In the genomic region with DNA sequence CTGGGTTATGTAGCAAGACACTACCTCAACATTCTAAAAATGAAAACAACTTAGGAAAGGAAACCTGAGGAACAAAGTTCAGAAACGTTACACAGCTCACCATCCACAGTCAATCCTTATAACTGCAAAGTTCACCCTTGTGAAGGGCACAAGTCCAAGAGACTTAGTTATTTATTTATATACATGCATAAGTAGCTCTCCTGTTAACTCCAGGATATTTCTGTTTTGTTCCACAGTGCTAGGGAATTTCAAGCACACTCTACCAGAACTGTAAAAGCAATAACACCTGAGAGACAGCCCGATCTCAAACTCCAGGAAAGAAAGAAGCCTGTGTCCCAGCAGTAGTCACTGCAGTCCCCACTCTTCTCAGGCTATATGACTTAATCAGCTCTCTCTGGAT, we compare ENCODE assay signal across 12 mouse cellular contexts. TPM values are rescaled to one million over a fixed set of nuclear protein-coding genes. Genes with fewer than 3 reads are reported as not detected.
DNase-seq lines count a peak whose midpoint lies in the region; ATAC-seq and TF ChIP-seq lines count a peak whose summit lies in the region.
"Had no signal": no experiment of that assay in that cellular context is flagged by ENCODE, and none has a peak within 500 bp of the region (broad histone marks: within the 10 kb centered on the region; RNA-seq: fewer than 3 reads in every experiment).

No protein-coding gene starts in this region.

- H3K4me3 ChIP-seq in heart, postnatal 0 days (ENCODE audit: low read depth, low read length): no peak overlapping the region
- no peak overlapping the region for H3K4me3 ChIP-seq in heart, embryonic 10.5 days
- no peak overlapping the region for H3K4me3 ChIP-seq in lung, embryonic 16.5 days (ENCODE audit: low read length)
- H3K4me3 ChIP-seq in limb, embryonic 15.5 days: no peak overlapping the region
- H3K4me3 ChIP-seq in thymus, adult 2 months (ENCODE audit: control insufficient read depth, insufficient read depth, low read length): no peak overlapping the region
- H3K4me3 ChIP-seq: embryonic facial prominence, embryonic 10.5 days had no signal

- H3K9me3 ChIP-seq in heart, postnatal 0 days (replicated peaks; ENCODE audit: control insufficient read depth, low read length): no peaks in the 10 kb centered on the region
- H3K9me3 ChIP-seq in heart, embryonic 10.5 days: no peaks in the 10 kb centered on the region
- no peaks in the 10 kb centered on the region for H3K9me3 ChIP-seq in lung, embryonic 16.5 days (ENCODE audit: control insufficient read depth, low read length)
- H3K9me3 ChIP-seq in limb, embryonic 15.5 days: no peaks in the 10 kb centered on the region
- H3K9me3 ChIP-seq: embryonic facial prominence, embryonic 10.5 days had no signal

- no peak for ATAC-seq in heart, postnatal 0 days (ENCODE audit: insufficient read depth, low read depth)
- peak; percentile 56 for ATAC-seq in lung, embryonic 16.5 days (ENCODE audit: low read depth)
- ATAC-seq in limb, embryonic 15.5 days (ENCODE audit: insufficient number of reproducible peaks, low FRiP score, low TSS enrichment, low read depth): no peak

- no peaks in the 10 kb centered on the region for H3K27me3 ChIP-seq in heart, postnatal 0 days (ENCODE audit: control insufficient read depth, insufficient read depth, low read length)
- no peaks in the 10 kb centered on the region for H3K27me3 ChIP-seq in heart, embryonic 10.5 days (ENCODE audit: insufficient read depth, poor library complexity, severe bottlenecking)
- H3K27me3 ChIP-seq in lung, embryonic 16.5 days (ENCODE audit: control insufficient read depth, insufficient read depth, low read depth, low read length): no peaks in the 10 kb centered on the region
- H3K27me3 ChIP-seq in limb, embryonic 15.5 days: no peaks in the 10 kb centered on the region
- H3K27me3 ChIP-seq in thymus, adult 2 months (ENCODE audit: control insufficient read depth, insufficient read depth, low read length): no peaks in the 10 kb centered on the region

- H3K4me2 ChIP-seq in heart, postnatal 0 days (ENCODE audit: low read depth, low read length): no peak overlapping the region
- H3K4me2 ChIP-seq in lung, embryonic 16.5 days (ENCODE audit: low read depth, low read length): 0 out of 2 replicates have a peak overlapping the region, but pooled peaks have one; percentile 3
- no peak overlapping the region for H3K4me2 ChIP-seq in limb, embryonic 15.5 days
- H3K4me2 ChIP-seq: liver, embryonic 11.5 days had no signal

- DNase-seq in heart, postnatal 0 days (ENCODE audit: low spot score): no peak
- DNase-seq in heart, embryonic 10.5 days (ENCODE audit: low spot score): no peak
- DNase-seq in lung, adult 18-20 months: no peak
- peak; percentile 47 to 86 for DNase-seq in kidney, adult 8-10 months
- no peak for DNase-seq in thymus, adult 2 months
- DNase-seq: cerebellum, adult 9-11 months; gastrocnemius, postnatal 14 days; thymus, postnatal 36 days had no signal

- TF ChIP-seq POLR2A in thymus, adult 2 months (IDR thresholded peaks at IDR 0.05; ENCODE audit: control insufficient read depth, extremely low read depth, insufficient read depth, low read length, poor library complexity): no peak

- TF ChIP-seq EP300 in heart, postnatal 0 days (IDR thresholded peaks at IDR 0.05; ENCODE audit: low read depth): no peak

- H3K9ac ChIP-seq in heart, postnatal 0 days (replicated peaks; ENCODE audit: low read depth, low read length): no peak overlapping the region
- H3K9ac ChIP-seq in lung, embryonic 16.5 days (ENCODE audit: low read length): no peak overlapping the region; the same call in 1 of the 2 replicates
- H3K9ac ChIP-seq in limb, embryonic 15.5 days: no peak overlapping the region

- WGBS in heart, postnatal 0 days: 39% methylated on average over 2 of the region's 2 CpGs
- 71% methylated on average over 2 of the region's 2 CpGs for WGBS in heart, embryonic 10.5 days
- WGBS in lung, embryonic 16.5 days: 46% methylated on average over 2 of the region's 2 CpGs
- 45% methylated on average over 2 of the region's 2 CpGs for WGBS in limb, embryonic 15.5 days
- WGBS in thymus, adult 2 months: 96% methylated on average over 2 of the region's 2 CpGs

- H3K27ac ChIP-seq in heart, postnatal 0 days (ENCODE audit: low read depth): peak overlapping the region; percentile 49
- no peak overlapping the region for H3K27ac ChIP-seq in heart, embryonic 10.5 days
- peak overlapping the region; percentile 73 for H3K27ac ChIP-seq in lung, embryonic 16.5 days (ENCODE audit: low read length)
- peak overlapping the region; percentile 43; the same call in 1 of the 2 replicates for H3K27ac ChIP-seq in limb, embryonic 15.5 days
- H3K27ac ChIP-seq in thymus, adult 2 months (ENCODE audit: control insufficient read depth, insufficient read depth, low read length): no peak overlapping the region
- H3K27ac ChIP-seq: embryonic facial prominence, embryonic 10.5 days had no signal

- TF ChIP-seq CTCF in heart, postnatal 0 days (IDR thresholded peaks at IDR 0.05; ENCODE audit: low read depth): no peak
- no peak for TF ChIP-seq CTCF in thymus, adult 2 months (IDR thresholded peaks at IDR 0.05; ENCODE audit: borderline replicate concordance, control insufficient read depth, extremely low read depth, insufficient read depth, low read length, poor library complexity)

- H3K4me1 ChIP-seq in heart, postnatal 0 days (ENCODE audit: control insufficient read depth, insufficient read depth): peaks cover 21% of the 10 kb centered on the region
- peaks cover 20% of the 10 kb centered on the region for H3K4me1 ChIP-seq in heart, embryonic 10.5 days
- peaks cover 41% of the 10 kb centered on the region for H3K4me1 ChIP-seq in lung, embryonic 16.5 days (replicated peaks; ENCODE audit: control insufficient read depth, insufficient read depth, low read length)
- peaks cover 39% of the 10 kb centered on the region for H3K4me1 ChIP-seq in limb, embryonic 15.5 days
- no peaks in the 10 kb centered on the region for H3K4me1 ChIP-seq in thymus, adult 2 months (replicated peaks; ENCODE audit: control insufficient read depth, insufficient read depth, low read length)

- no peaks in the 10 kb centered on the region for H3K36me3 ChIP-seq in heart, postnatal 0 days (replicated peaks; ENCODE audit: control insufficient read depth, insufficient read depth, low read length)
- H3K36me3 ChIP-seq in heart, embryonic 10.5 days: no peaks in the 10 kb centered on the region
- H3K36me3 ChIP-seq in lung, embryonic 16.5 days (ENCODE audit: control insufficient read depth, insufficient read depth, low read length): no peaks in the 10 kb centered on the region
- no peaks in the 10 kb centered on the region for H3K36me3 ChIP-seq in limb, embryonic 15.5 days
- H3K36me3 ChIP-seq in thymus, adult 2 months (ENCODE audit: control insufficient read depth, insufficient read depth, low read length): no peaks in the 10 kb centered on the region
- H3K36me3 ChIP-seq: embryonic facial prominence, embryonic 10.5 days had no signal

RNA-seq across cellular contexts. Expression of a gene that starts 31.3 kb away (rescaled TPM):
- total RNA-seq in heart, postnatal 0 days (2014; rRNA removed; ENCODE audit: low replicate concordance): 56.8 and 77.3 TPM in 2 replicates
- polyA plus RNA-seq in heart, postnatal 0 days (2015; fragmentation: Nextera tagmentation; extraction: Ambion mirVana): 30.5 and 31.3 TPM in 2 replicates
- 19.3 and 28.4 TPM in 2 replicates for polyA plus RNA-seq in heart, embryonic 10.5 days (2016; fragmentation: Nextera tagmentation; extraction: Ambion mirVana)
- 29.6 and 33.4 TPM in 2 replicates for polyA plus RNA-seq in lung, embryonic 16.5 days (2015; fragmentation: Nextera tagmentation; extraction: Ambion mirVana)
- 33.4 and 33.7 TPM in 2 replicates for polyA plus RNA-seq in limb, embryonic 15.5 days (2015; fragmentation: Nextera tagmentation; extraction: Ambion mirVana)
- 85.1 and 99.5 TPM in 2 replicates for polyA plus RNA-seq in thymus, adult 2 months (2012; rRNA removed)

RNA-seq across cellular contexts. Expression of a gene that starts 31.7 kb away (rescaled TPM):
- total RNA-seq in heart, postnatal 0 days (2014; rRNA removed; ENCODE audit: low replicate concordance): 2.0 and 2.9 TPM in 2 replicates
- polyA plus RNA-seq in heart, postnatal 0 days (2015; fragmentation: Nextera tagmentation; extraction: Ambion mirVana): 2.1 and 2.9 TPM in 2 replicates
- polyA plus RNA-seq in heart, embryonic 10.5 days (2016; fragmentation: Nextera tagmentation; extraction: Ambion mirVana): 1.0 and 2.0 TPM in 2 replicates
- polyA plus RNA-seq in lung, embryonic 16.5 days (2015; fragmentation: Nextera tagmentation; extraction: Ambion mirVana): 11.2 and 11.3 TPM in 2 replicates
- polyA plus RNA-seq in limb, embryonic 15.5 days (2015; fragmentation: Nextera tagmentation; extraction: Ambion mirVana): 1.7 and 1.8 TPM in 2 replicates
- 2.8 and 5.2 TPM in 2 replicates for polyA plus RNA-seq in thymus, adult 2 months (2012; rRNA removed)

Comparison
In these comparisons a context has a peak if more than half of its experiments do, and no peak if none do; other contexts are left out.
1. H3K27ac ChIP-seq: peak in heart, postnatal 0 days (single experiment), lung, embryonic 16.5 days (single experiment) and limb, embryonic 15.5 days (single experiment); none in heart, embryonic 10.5 days (single experiment) and thymus, adult 2 months (single experiment).
2. DNase-seq: peak in kidney, adult 8-10 months (2 of 2); none in heart, postnatal 0 days (single experiment), heart, embryonic 10.5 days (single experiment), lung, adult 18-20 months (0 of 2) and thymus, adult 2 months (single experiment).